Mouse (Mus musculus) liver, embryonic 14.5 days (tissue): ENCODE data around the gene Grin2c.

Source experiments
- CTCF ChIP-seq: IDR thresholded peaks from 2 replicates; pipeline ENCODE4 v1.5.1; 2016; ENCODE audit warnings: antibody characterized with exemption, low read depth, control low read depth
- EP300 ChIP-seq: IDR thresholded peaks from 2 replicates; pipeline ENCODE4 v1.6.1; 2016; ENCODE audit warnings: antibody characterized with exemption, low read depth

- TF ChIP-seq CTCF (no peak), EP300 (no peak)
These were observed 8.5 kb upstream of the Grin2c start for GRCm38 (mm10) chr11:115275509-115275908.
